Mouse (Mus musculus) embryo, embryonic 10.5 days (tissue): ENCODE measurements around the gene Mfsd12.

ENCODE experiments used
- DNase-seq: peaks from one replicate; pipeline ENCODE4 v3.0.0-alpha.2; 2015; ENCODE audit warnings: low spot score

Gene Mfsd12

GRCm38 (mm10) chr10:81356991-81357844 is at the start of gene Mfsd12:
TSS of gene Mfsd12 (plus strand) at chr10:81357491.
- DNase-seq = peak; percentile 93

- no peak for DNase-seq
Observed at GRCm38 (mm10) chr10:81309571-81309970, 47.7 kb upstream of the Mfsd12 start.

- DNase-seq = no peak
Observed at GRCm38 (mm10) chr10:81313581-81313980, 43.7 kb upstream of the Mfsd12 start.

GRCm38 (mm10) chr10:81314201-81314600 is 43.1 kb upstream of the Mfsd12 start:
- DNase-seq = no peak

GRCm38 (mm10) chr10:81315587-81315986 is 41.7 kb upstream of the Mfsd12 start:
- DNase-seq = no peak

DNA sequence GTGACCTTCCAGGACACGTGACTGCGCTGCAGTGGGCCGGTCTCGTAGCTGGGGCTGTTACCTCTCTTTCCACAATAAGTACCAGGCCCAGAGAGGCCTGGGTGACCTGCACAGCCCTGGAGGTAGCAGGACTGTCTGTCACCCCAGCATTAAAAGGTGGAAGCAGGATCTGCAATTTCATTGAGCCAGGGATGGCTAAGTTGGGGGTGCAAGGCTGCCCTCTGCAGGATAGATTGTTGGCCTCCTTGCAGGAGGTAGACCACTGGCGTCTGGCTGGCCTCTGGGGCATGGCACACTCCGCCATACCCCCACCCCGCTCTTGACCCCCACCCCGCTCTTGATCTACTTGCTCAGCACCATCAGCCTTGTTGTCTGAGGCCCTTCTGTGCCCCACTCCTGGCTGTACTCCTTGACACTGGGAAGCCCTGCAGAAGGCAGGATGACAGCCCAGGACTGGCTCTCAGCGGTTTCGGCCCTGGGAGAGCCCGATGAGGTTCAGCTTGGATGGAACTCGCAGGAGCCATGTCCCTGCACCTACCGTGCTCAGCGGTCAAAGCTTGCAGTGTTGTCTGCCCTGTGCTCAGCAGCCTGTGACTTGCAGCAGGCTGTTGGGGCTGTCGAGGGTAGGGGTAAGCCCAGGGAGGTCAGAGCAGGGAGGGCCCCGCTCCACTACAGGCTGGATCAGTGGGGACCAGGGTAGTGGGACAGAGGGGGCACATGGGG is 40.8 kb upstream of the Mfsd12 start:
- no peak for DNase-seq

GRCm38 (mm10) chr10:81317273-81317672 is 40.0 kb upstream of the Mfsd12 start:
- DNase-seq = peak; percentile 63

- DNase-seq = no peak
Observed at GRCm38 (mm10) chr10:81318589-81319329, 38.5 kb upstream of the Mfsd12 start.

DNA sequence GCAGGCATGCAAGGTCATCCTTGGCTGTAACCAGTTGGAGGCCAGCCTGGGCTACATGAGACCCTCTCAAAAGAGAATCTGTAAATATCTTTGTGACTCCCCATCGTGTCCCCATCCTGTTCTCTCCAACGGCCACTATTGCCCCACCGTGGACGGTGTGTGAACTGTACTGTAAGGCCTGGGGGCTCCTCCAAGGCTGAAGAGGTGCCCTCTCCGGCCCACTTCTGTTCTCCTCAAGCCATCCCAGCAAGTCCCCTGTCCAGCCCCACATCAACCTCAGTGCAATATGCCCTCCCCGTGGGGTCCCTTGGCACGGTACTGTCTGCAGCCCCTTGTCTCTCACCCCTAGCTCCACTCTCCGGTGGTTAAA is 38.0 kb upstream of the Mfsd12 start:
- no peak for DNase-seq

- DNase-seq = peak; percentile 100
Observed at GRCm38 (mm10) chr10:81319741-81320549, 37.3 kb upstream of the Mfsd12 start.

DNA sequence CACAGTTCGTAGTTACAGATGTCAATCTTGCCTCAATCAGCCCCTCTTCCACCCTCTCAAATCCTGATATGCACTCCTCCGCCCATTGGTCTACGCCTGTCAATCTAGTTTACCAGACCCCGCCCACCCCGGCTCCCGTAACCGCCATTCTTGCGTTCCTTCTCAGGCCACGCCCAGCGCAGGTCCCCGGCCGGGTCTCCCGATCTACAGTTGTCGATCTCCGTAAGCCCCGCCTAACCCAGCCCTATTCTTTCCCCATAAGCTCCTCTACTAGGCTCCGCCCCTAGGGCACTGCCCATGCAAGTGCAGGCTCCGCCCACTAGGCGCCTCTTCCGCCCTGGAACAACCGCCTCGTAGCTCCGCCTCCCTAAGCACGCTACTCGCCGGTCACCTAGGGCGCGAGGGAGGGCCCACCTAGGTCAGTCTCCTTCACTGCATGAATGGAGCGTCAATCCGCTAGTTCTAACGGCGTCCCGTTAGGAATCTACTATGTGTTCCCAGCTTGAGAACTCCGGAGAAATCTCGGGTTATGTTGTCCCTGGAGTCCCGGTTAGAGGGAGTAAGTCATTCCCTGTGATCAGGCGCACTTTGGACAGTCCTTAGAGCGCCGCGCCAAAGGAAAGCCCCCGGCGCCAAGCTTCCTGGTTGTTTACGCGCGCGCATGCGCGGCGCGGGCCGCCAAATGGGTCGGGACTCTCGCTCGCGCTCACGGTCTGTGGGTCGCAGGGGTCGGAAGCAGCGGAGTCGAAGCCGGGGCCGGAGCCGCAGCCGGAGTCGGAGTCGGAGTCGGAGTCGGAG is 36.5 kb upstream of the Mfsd12 start, which contains the start of gene Cactin:
Gene Cactin, plus strand, starts transcription at position 554 of the 798 bp plus-strand sequence.
- DNase-seq = peak; percentile 100

DNA sequence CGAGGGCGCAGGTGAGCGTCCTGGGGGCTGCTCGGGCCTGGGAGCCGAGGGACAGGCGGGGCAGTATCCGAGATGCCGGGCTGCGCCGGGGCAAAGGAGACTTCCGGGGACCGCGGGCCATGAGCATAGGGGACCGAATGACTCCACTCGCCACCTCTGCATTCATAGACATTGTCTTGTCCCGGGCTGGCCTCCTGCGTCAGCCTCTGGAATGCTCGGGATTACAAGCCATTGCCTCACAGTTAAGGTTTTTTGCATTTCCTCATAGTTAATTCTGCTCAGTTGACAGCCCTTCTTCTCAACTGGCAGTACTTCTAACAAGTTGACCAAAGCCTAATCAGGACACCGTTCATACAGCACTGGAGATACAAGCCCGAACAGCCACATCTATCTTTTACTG is 35.9 kb upstream of the Mfsd12 start:
- DNase-seq = no peak

DNA sequence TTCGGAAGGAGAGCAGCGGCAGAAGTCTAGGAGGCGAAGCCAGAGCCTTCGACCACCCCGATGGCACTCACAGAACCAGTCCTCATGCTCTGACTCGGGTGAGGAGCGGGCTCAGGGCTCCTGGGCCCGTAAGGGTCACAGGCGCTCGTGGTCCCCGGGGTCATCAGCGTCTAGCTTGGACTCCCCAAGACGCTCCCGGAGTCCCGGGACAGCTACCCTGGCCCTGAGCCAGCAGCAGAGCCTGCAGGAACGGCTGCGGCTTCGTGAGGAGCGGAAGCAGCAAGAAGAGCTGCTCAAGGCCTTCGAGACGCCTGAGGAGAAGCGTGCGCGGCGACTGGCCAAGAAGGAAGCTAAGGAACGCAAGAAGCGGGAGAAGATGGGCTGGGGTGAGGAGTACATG is 34.8 kb upstream of the Mfsd12 start:
- DNase-seq = no peak

GRCm38 (mm10) chr10:81323141-81323775 is 34.0 kb upstream of the Mfsd12 start:
- no peak for DNase-seq

GRCm38 (mm10) chr10:81323791-81324530 is 33.3 kb upstream of the Mfsd12 start:
- no peak for DNase-seq

GRCm38 (mm10) chr10:81325176-81325575 is 32.1 kb upstream of the Mfsd12 start:
- DNase-seq = no peak

DNA sequence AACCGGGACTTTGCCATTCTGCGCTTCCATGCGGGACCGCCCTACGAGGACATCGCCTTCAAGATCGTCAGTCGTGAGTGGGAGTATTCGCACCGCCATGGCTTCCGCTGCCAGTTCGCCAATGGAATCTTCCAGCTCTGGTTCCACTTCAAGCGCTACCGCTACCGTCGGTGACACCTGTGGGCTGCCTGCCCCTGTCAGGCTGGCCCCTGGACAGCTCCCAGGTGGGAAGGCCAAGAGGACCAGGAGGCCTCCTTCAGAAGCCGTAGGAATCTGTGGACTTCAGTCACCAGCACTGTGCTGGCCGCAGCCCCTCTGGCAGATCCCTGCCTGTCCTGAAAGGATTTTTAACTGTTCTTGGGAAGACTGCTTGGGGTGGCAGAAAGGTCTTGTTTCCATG is 31.5 kb upstream of the Mfsd12 start:
- DNase-seq = no peak

GRCm38 (mm10) chr10:81326858-81327257 is 30.4 kb upstream of the Mfsd12 start:
- DNase-seq = no peak

DNA sequence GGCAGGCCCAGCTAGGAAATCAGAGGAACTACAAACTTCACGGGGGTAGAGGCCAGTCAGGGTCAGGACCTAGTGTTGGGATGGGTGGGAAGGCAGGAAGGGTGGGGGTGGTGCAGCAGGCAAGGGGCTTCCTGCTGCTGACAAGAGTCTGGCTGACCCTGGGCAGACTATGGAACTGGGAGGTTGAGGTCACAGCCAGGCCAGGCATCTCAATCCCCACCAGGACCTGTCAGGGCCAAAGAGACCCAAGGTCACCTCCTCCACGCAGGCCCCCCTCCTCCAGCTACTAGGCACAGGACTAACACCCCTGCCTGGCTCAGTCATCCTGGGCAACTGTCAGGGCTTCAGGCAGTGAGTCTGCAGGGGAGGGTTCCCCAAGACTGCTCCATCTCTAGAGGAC is 29.3 kb upstream of the Mfsd12 start:
- DNase-seq = no peak

DNA sequence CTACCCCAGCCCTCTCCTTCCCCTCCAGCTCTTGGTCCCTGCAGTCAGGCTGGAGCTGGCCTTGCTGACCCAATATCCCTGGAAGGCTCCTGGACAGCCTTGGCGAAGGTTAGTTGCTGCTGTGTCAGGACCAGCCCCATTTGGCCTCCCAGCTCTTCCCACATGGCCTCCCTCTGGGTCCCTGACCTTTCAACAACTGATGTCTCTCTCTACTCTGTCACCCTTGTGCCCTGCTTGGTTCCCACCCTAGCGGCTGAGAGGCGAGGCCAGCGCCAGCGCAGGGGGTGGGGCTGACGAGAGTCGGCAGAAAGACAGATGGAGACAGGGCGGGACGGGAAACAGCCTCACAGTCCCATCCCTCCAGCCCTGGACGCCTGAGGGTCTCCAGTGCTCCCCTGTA is 28.9 kb upstream of the Mfsd12 start, which contains the start of gene Tbxa2r:
Gene Tbxa2r, plus strand, starts transcription at position 346 of the 400 bp plus-strand sequence.
- DNase-seq = no peak
